In the genomic region with DNA sequence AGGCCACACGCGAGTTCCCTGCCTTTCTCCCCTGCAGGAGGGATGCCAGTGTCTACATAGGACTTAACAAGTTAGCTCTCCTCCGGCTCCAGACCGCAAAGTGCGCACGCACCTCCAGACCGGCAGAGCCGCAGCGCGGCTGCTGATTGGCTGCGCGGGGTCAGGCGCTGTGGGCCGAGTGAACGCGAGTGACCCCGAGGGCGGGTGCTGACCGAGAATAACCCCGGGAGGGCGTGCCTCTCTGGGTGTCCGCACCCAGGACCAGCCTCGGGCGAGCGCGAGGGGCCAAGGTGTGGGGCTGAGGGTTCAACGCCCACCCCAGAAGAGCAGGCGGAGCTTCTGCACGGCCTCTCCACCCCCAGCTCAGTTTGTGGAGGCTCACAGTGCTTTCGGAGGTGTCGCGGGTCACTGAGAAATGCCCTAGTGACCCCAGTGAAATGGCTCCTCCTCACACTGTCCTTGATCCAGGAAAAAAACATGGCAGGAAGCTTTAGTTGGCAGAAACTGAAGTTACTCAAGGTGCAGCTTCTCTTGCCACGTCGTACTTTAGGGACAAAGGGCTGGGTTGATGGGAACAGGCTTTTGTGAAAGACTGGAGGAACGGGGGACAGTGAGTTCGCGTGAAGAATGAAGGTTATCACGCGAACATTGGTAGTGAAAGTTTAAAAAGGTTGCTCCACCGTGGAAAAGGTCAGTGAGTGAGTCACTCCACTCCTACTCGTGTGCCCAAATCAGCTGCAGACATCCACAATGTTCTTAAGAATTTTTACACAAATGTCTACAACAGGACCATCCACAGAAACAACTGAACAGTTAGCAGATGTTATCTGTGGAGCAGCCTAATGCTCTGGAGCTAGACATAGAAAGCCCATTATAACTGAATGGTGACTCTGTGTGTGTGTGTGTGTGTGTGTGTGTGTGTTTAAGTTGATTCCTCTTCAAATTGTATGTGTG, we compare ENCODE assay signal across 8 mouse cellular contexts. TPM values are rescaled to one million over a fixed set of nuclear protein-coding genes. Genes with fewer than 3 reads are reported as not detected.
DNase-seq lines count a peak whose midpoint lies in the region; ATAC-seq and TF ChIP-seq lines count a peak whose summit lies in the region.

No protein-coding gene starts in this region.

- peak overlapping the region; percentile 57 to 59 for H3K4me3 ChIP-seq in MEL (ENCODE audit: control insufficient read depth in 1 of 2, insufficient read depth in 1 of 2, low read depth in 2 of 2, low read length in 2 of 2)
- peak overlapping the region; percentile 56 for H3K4me3 ChIP-seq in lung, embryonic 14.5 days (ENCODE audit: low read depth, low read length)

- H3K4me2 ChIP-seq in lung, embryonic 14.5 days, result peak overlapping the region; percentile 80

- no peak for TF ChIP-seq CTCF in MEL (IDR thresholded peaks at IDR 0.05 in 2 of 3, conservative IDR thresholded peaks at IDR 0.05 in 1 of 3; ENCODE audit: control insufficient read depth in 1 of 3, insufficient read depth in 1 of 3, low read depth in 2 of 3, low read length in 3 of 3, poor library complexity in 1 of 3, severe bottlenecking in 1 of 3)
- no peak for TF ChIP-seq CTCF in lung, embryonic 14.5 days (IDR thresholded peaks at IDR 0.05; ENCODE audit: low read depth)

- ATAC-seq in hematopoietic stem cell, adult 5-6 weeks (replicated peaks in 1 of 2; ENCODE audit: insufficient read depth in 1 of 2, low FRiP score in 2 of 2, low TSS enrichment in 1 of 2, low read depth in 1 of 2, poor library complexity in 2 of 2, severe bottlenecking in 2 of 2), result peak; percentile 90 to 96
- ATAC-seq in lung, embryonic 14.5 days (ENCODE audit: insufficient read depth), result peak; percentile 99
- peak; percentile 83 for ATAC-seq in neutrophil, adult 5-6 weeks (ENCODE audit: extremely low read depth, insufficient number of reproducible peaks, low FRiP score, poor library complexity, severe bottlenecking)

- H3K27me3 ChIP-seq in MEL (ENCODE audit: control insufficient read depth in 1 of 2, insufficient read depth in 2 of 2, low read length in 2 of 2), result no peaks in the 10 kb centered on the region
- no peaks in the 10 kb centered on the region for H3K27me3 ChIP-seq in lung, embryonic 14.5 days (ENCODE audit: insufficient read depth, low read length)

- TF ChIP-seq POLR2A in MEL (IDR thresholded peaks at IDR 0.05; ENCODE audit: control insufficient read depth in 1 of 2, insufficient read depth in 1 of 2, low read depth in 1 of 2, low read length in 2 of 2, poor library complexity in 1 of 2), result peak in 1 of 2 experiments; percentile 83; a peak in 3 of 4 replicates

- WGBS in lung, embryonic 14.5 days, result 2% methylated on average over 41 of the region's 41 CpGs

- H3K79me2 ChIP-seq in MEL (ENCODE audit: control insufficient read depth, insufficient read depth, low read length, poor library complexity), result no peaks in the 10 kb centered on the region; the same call in 1 of the 2 replicates

- peaks cover 0 to 53% of the 10 kb centered on the region in 2 experiments; a peak in 2 of 4 replicates for H3K36me3 ChIP-seq in MEL (ENCODE audit: control insufficient read depth in 1 of 2, insufficient read depth in 2 of 2, low read length in 2 of 2)
- H3K36me3 ChIP-seq in lung, embryonic 14.5 days (ENCODE audit: insufficient read depth), result no peaks in the 10 kb centered on the region

- TF ChIP-seq RAD21 in MEL (IDR thresholded peaks at IDR 0.05; ENCODE audit: low read depth, low read length), result no peak

- TF ChIP-seq EP300 in MEL (IDR thresholded peaks at IDR 0.05; ENCODE audit: low read depth in 1 of 2, low read length in 2 of 2), result peak in 1 of 2 experiments; percentile 76; a peak in 2 of 4 replicates

- peak overlapping the region; percentile 77 for H3K9ac ChIP-seq in MEL (ENCODE audit: control insufficient read depth, low read depth, low read length, poor library complexity, severe bottlenecking)
- H3K9ac ChIP-seq in lung, embryonic 14.5 days, result peak overlapping the region; percentile 59

- peak; percentile 99 for DNase-seq in MEL (ENCODE audit: low read depth, low spot score)
- DNase-seq in cerebellum, adult 8-10 months, result peak; percentile 91
- DNase-seq in forelimb bud, embryonic 11.5 days (ENCODE audit: low read depth, low spot score), result peak; percentile 93
- peak; percentile 84 to 87 for DNase-seq in layer of hippocampus, adult 8-10 months (ENCODE audit: low spot score in 2 of 2)
- DNase-seq in lung, embryonic 14.5 days, result peak; percentile 96
- DNase-seq in thymus, adult 18-20 months, result peak; percentile 93 to 94

- peak overlapping the region; percentile 93 for H3K27ac ChIP-seq in MEL (ENCODE audit: control insufficient read depth, low read depth, low read length)
- H3K27ac ChIP-seq in lung, embryonic 14.5 days (ENCODE audit: low read depth), result peak overlapping the region; percentile 73

- H3K9me3 ChIP-seq in MEL (replicated peaks; ENCODE audit: insufficient read depth, low read length), result no peaks in the 10 kb centered on the region
- H3K9me3 ChIP-seq in lung, embryonic 14.5 days (ENCODE audit: low read depth, low read length), result no peaks in the 10 kb centered on the region

- peaks cover 37 to 56% of the 10 kb centered on the region in 2 experiments for H3K4me1 ChIP-seq in MEL (ENCODE audit: control insufficient read depth in 1 of 2, insufficient read depth in 2 of 2, low read length in 2 of 2)
- H3K4me1 ChIP-seq in lung, embryonic 14.5 days (ENCODE audit: insufficient read depth), result 0 out of 2 replicates have a peak, but pooled peaks cover 3% of the 10 kb centered on the region

TF ChIP-seq in MEL, 35 proteins besides CTCF, POLR2A, EP300 and RAD21 (continues in another document):
- TF ChIP-seq TCF12 (IDR thresholded peaks at IDR 0.05; ENCODE audit: low read depth, low read length) (peak; percentile 89), ZNF384 (IDR thresholded peaks at IDR 0.05; ENCODE audit: low read depth, low read length) (no peak), RCOR1 (IDR thresholded peaks at IDR 0.05; ENCODE audit: low read depth, low read length) (0 out of 2 replicates have a peak, but pooled peaks have one; percentile 16), MYC (IDR thresholded peaks at IDR 0.05; ENCODE audit: low read depth, low read length) (0 out of 2 replicates have a peak, but pooled peaks have one; percentile 27), UBTF (IDR thresholded peaks at IDR 0.05; ENCODE audit: borderline replicate concordance, insufficient read depth, low read depth, low read length) (no peak), TAL1 (IDR thresholded peaks at IDR 0.05; ENCODE audit: low read length) (no peak), NRF1 (IDR thresholded peaks at IDR 0.05; ENCODE audit: insufficient read depth, low read depth, low read length, poor library complexity, severe bottlenecking) (peak; percentile 77), GATA1 (IDR thresholded peaks at IDR 0.05; ENCODE audit: low read depth, low read length) (peak; percentile 66), SMC3 (IDR thresholded peaks at IDR 0.05; ENCODE audit: low read depth, low read length) (no peak), KAT2A (conservative IDR thresholded peaks at IDR 0.05; ENCODE audit: low read depth, low read length) (no peak), ETS1 (IDR thresholded peaks at IDR 0.05; ENCODE audit: low read depth, low read length) (peak; percentile 17), POLR2AphosphoS2 (IDR thresholded peaks at IDR 0.05; ENCODE audit: low read length) (peak; percentile 85), BHLHE40 (IDR thresholded peaks at IDR 0.05; ENCODE audit: borderline replicate concordance, low read depth, low read length) (no peak), GABPA (IDR thresholded peaks at IDR 0.05; ENCODE audit: low read depth, low read length) (no peak), CHD2 (IDR thresholded peaks at IDR 0.05; ENCODE audit: low read length) (no peak), ELF1 (IDR thresholded peaks at IDR 0.05; ENCODE audit: low read depth, low read length) (no peak), E2F4 (IDR thresholded peaks at IDR 0.05; ENCODE audit: borderline replicate concordance, low read depth, low read length) (no peak), JUND (IDR thresholded peaks at IDR 0.05; ENCODE audit: low read depth, low read length) (no peak), USF1 (IDR thresholded peaks at IDR 0.05; ENCODE audit: low read depth, low read length) (peak; percentile 92), MAX (IDR thresholded peaks at IDR 0.05; ENCODE audit: low read length) (no peak; the same call in 1 of the 2 replicates), HCFC1 (IDR thresholded peaks at IDR 0.05; ENCODE audit: low read depth, low read length) (no peak), ZC3H11A (IDR thresholded peaks at IDR 0.05; ENCODE audit: low read depth, low read length) (no peak), NELFE (IDR thresholded peaks at IDR 0.05; ENCODE audit: low read depth, low read length) (peak; percentile 92), MAFK (IDR thresholded peaks at IDR 0.05; ENCODE audit: borderline replicate concordance, low read depth, low read length) (no peak), SIN3A (IDR thresholded peaks at IDR 0.05; ENCODE audit: low read length) (peak; percentile 74), MYB (IDR thresholded peaks at IDR 0.05; ENCODE audit: low read depth, low read length) (no peak), TBP (IDR thresholded peaks at IDR 0.05; ENCODE audit: low read depth, low read length) (peak; percentile 76; the same call in 1 of the 2 replicates), MAZ (IDR thresholded peaks at IDR 0.05; ENCODE audit: low read depth, low read length) (peak; percentile 48; the same call in 1 of the 2 replicates), ZKSCAN1 (IDR thresholded peaks at IDR 0.05; ENCODE audit: low read depth, low read length) (no peak)

RNA-seq across cellular contexts. Expression of a gene that starts 18.9 kb away (rescaled TPM):
- 100 and 147 TPM in 2 replicates for total RNA-seq in MEL (2012; rRNA removed)
- polyA plus RNA-seq in MEL (2012; ENCODE audit: insufficient read depth in 1 of 2, insufficient read length in 2 of 2, low read depth in 1 of 2, low replicate concordance in 2 of 2, missing spikeins in 1 of 2), result 100 to 1,000 TPM in 1 of 2 experiments, not detected in 1; 183 TPM
- 0.44 and 2.0 TPM in 2 replicates for total RNA-seq in hematopoietic stem cell, adult 5-6 weeks (2017)
- 100 to 1,000 TPM; 131 to 178 (median 143) TPM for total RNA-seq in layer of hippocampus, adult 8-10 months (2022)
- 2.7 and 3.1 TPM in 2 replicates for polyA plus RNA-seq in lung, embryonic 14.5 days (2014; fragmentation: Nextera tagmentation; extraction: Ambion mirVana)
- total RNA-seq in neutrophil, adult 5-6 weeks (2017), result 296 and 305 TPM in 2 replicates

RNA-seq across cellular contexts. Expression of a gene that starts 55.9 kb away (rescaled TPM):
- 0.16 and 0.31 TPM in 2 replicates for total RNA-seq in MEL (2012; rRNA removed)
- under 1 TPM in 1 of 2 experiments, not detected in 1; 0.36 TPM for polyA plus RNA-seq in MEL (2012; ENCODE audit: insufficient read depth in 1 of 2, insufficient read length in 2 of 2, low read depth in 1 of 2, low replicate concordance in 2 of 2, missing spikeins in 1 of 2)
- 0.05 and 0.31 TPM in 2 replicates for total RNA-seq in hematopoietic stem cell, adult 5-6 weeks (2017)
- 1 to 10 TPM; 2.3 to 3.0 (median 2.7) TPM for total RNA-seq in layer of hippocampus, adult 8-10 months (2022)
- polyA plus RNA-seq in lung, embryonic 14.5 days (2014; fragmentation: Nextera tagmentation; extraction: Ambion mirVana), result 0.15 TPM in 1 of 2 replicates, not detected in the other
- 0.12 and 1.0 TPM in 2 replicates for total RNA-seq in neutrophil, adult 5-6 weeks (2017)

Comparison
In these comparisons a context has a peak if more than half of its experiments do, and no peak if none do; other contexts are left out.
1. Peak in every context shown above with its lines: DNase-seq, ATAC-seq, H3K4me3 ChIP-seq and H3K27ac ChIP-seq.
2. RNA of a gene that starts 18.9 kb away (total RNA-seq): 296 to 305 TPM in neutrophil, adult 5-6 weeks, 131 to 178 TPM in layer of hippocampus, adult 8-10 months and 100 to 147 TPM in MEL; 0.44 to 2.0 TPM in hematopoietic stem cell, adult 5-6 weeks; every median in the first group is over 10 times any median in the second.